Mouse (Mus musculus): ENCODE measurements around the gene Cacna2d3. TPM values are rescaled to one million over a fixed set of nuclear protein-coding genes. Genes with fewer than 3 reads are reported as not detected.

Cacna2d3 gene
- total and polyA plus RNA-seq, 3 experiments, result not detected

DNA sequence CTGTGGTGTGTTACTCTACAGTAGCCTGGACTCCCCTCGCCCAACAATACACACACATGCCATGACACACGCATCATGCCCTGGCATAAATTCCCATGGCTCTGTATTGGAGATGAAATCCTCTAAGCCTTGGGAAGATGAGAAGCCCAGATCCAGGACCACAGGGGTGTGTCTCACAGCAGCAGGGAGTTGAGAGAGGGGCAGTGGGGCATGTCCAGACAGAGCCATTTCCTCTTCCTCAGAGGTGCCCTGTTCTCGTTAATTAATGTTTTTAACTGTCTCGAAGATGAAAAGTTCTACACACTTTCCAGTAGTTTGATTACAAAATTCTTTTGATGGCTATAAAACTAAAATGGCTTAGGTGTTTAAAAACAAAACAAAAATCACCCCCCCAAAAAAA is 641.4 kb downstream of the Cacna2d3 start:
- Histone ChIP-seq H3K9ac (ENCODE audit: control insufficient read depth, low read depth, low read length, poor library complexity, severe bottlenecking) (no peak overlapping the region), H3K27ac (ENCODE audit: control insufficient read depth, low read depth, low read length) (no peak overlapping the region), H3K27me3 (ENCODE audit: control insufficient read depth in 1 of 2, insufficient read depth in 2 of 2, low read length in 2 of 2) (no peaks in the 10 kb centered on the region), H3K9me3 (replicated peaks; ENCODE audit: insufficient read depth, low read length) (no peaks in the 10 kb centered on the region), H3K4me1 (ENCODE audit: control insufficient read depth in 1 of 2, insufficient read depth in 2 of 2, low read length in 2 of 2) (no peaks in the 10 kb centered on the region), H3K4me3 (ENCODE audit: control insufficient read depth in 1 of 2, insufficient read depth in 1 of 2, low read depth in 2 of 2, low read length in 2 of 2) (no peak overlapping the region), H3K36me3 (ENCODE audit: control insufficient read depth in 1 of 2, insufficient read depth in 2 of 2, low read length in 2 of 2) (no peaks in the 10 kb centered on the region), H3K79me2 (ENCODE audit: control insufficient read depth, insufficient read depth, low read length, poor library complexity) (no peaks in the 10 kb centered on the region)
- DNase-seq (ENCODE audit: low read depth, low spot score), result no peak
- no peak for TF ChIP-seq EP300 (IDR thresholded peaks at IDR 0.05; ENCODE audit: low read depth in 1 of 2, low read length in 2 of 2)
- TF ChIP-seq TBP (IDR thresholded peaks at IDR 0.05; ENCODE audit: low read depth, low read length), result no peak
- TF ChIP-seq UBTF (IDR thresholded peaks at IDR 0.05; ENCODE audit: borderline replicate concordance, insufficient read depth, low read depth, low read length), result no peak
- TF ChIP-seq ZNF384 (IDR thresholded peaks at IDR 0.05; ENCODE audit: low read depth, low read length), result no peak

GRCm38 (mm10) chr14:29077418-29077817 is 644.2 kb downstream of the Cacna2d3 start:
- no peaks in the 10 kb centered on the region for H3K79me2 ChIP-seq (ENCODE audit: control insufficient read depth, insufficient read depth, low read length, poor library complexity)
- no peaks in the 10 kb centered on the region for H3K9me3 ChIP-seq (replicated peaks; ENCODE audit: insufficient read depth, low read length)
- no peaks in the 10 kb centered on the region for H3K36me3 ChIP-seq (ENCODE audit: control insufficient read depth in 1 of 2, insufficient read depth in 2 of 2, low read length in 2 of 2)
- H3K27ac ChIP-seq (ENCODE audit: control insufficient read depth, low read depth, low read length), result no peak overlapping the region
- H3K4me1 ChIP-seq (ENCODE audit: control insufficient read depth in 1 of 2, insufficient read depth in 2 of 2, low read length in 2 of 2), result no peaks in the 10 kb centered on the region
- H3K27me3 ChIP-seq (ENCODE audit: control insufficient read depth in 1 of 2, insufficient read depth in 2 of 2, low read length in 2 of 2), result no peaks in the 10 kb centered on the region
- H3K4me3 ChIP-seq (ENCODE audit: control insufficient read depth in 1 of 2, insufficient read depth in 1 of 2, low read depth in 2 of 2, low read length in 2 of 2), result no peak overlapping the region
- no peak overlapping the region for H3K9ac ChIP-seq (ENCODE audit: control insufficient read depth, low read depth, low read length, poor library complexity, severe bottlenecking)
- no peak for DNase-seq (ENCODE audit: low read depth, low spot score)
- TF ChIP-seq SIN3A (IDR thresholded peaks at IDR 0.05; ENCODE audit: low read length), result no peak
- TF ChIP-seq SMC3 (IDR thresholded peaks at IDR 0.05; ENCODE audit: low read depth, low read length), result no peak
- TF ChIP-seq MYC (IDR thresholded peaks at IDR 0.05; ENCODE audit: low read depth, low read length), result no peak
- TF ChIP-seq ZC3H11A (IDR thresholded peaks at IDR 0.05; ENCODE audit: low read depth, low read length), result no peak

DNA sequence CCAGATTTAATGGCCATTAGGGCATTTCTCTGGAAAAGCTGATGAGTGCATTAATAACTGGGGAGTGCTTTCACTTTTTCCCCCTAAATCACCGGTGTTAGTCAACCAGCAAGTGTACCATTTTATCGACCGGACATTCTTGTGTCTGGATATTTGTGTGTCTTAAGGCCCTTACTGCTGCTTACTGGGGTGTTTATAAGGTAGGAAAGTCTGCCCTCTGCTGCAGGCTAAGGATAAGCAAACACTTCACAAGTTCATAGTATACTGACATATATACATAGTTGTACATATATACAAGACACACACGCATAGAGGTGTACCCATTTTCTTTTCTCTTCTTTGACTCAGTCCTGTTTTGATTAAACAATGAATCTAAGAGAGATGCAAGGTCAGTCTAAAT is 647.9 kb downstream of the Cacna2d3 start:
- H3K27ac ChIP-seq (ENCODE audit: control insufficient read depth, low read depth, low read length), result no peak overlapping the region
- H3K36me3 ChIP-seq (ENCODE audit: control insufficient read depth in 1 of 2, insufficient read depth in 2 of 2, low read length in 2 of 2), result no peaks in the 10 kb centered on the region
- H3K4me3 ChIP-seq (ENCODE audit: control insufficient read depth in 1 of 2, insufficient read depth in 1 of 2, low read depth in 2 of 2, low read length in 2 of 2), result no peak overlapping the region
- no peaks in the 10 kb centered on the region for H3K27me3 ChIP-seq (ENCODE audit: control insufficient read depth in 1 of 2, insufficient read depth in 2 of 2, low read length in 2 of 2)
- TF ChIP-seq NRF1 (IDR thresholded peaks at IDR 0.05; ENCODE audit: insufficient read depth, low read depth, low read length, poor library complexity, severe bottlenecking), result no peak
- no peak for TF ChIP-seq CHD1 (IDR thresholded peaks at IDR 0.05; ENCODE audit: low read depth, low read length)
- no peak for TF ChIP-seq NELFE (IDR thresholded peaks at IDR 0.05; ENCODE audit: low read depth, low read length)
- no peak for TF ChIP-seq RAD21 (IDR thresholded peaks at IDR 0.05; ENCODE audit: low read depth, low read length)
- TF ChIP-seq MXI1 (IDR thresholded peaks at IDR 0.05; ENCODE audit: low read depth, low read length), result no peak
- TF ChIP-seq SIN3A (IDR thresholded peaks at IDR 0.05; ENCODE audit: low read length), result no peak
- DNase-seq (ENCODE audit: low read depth, low spot score), result no peak
- H3K79me2 ChIP-seq (ENCODE audit: control insufficient read depth, insufficient read depth, low read length, poor library complexity), result no peaks in the 10 kb centered on the region
- no peaks in the 10 kb centered on the region for H3K4me1 ChIP-seq (ENCODE audit: control insufficient read depth in 1 of 2, insufficient read depth in 2 of 2, low read length in 2 of 2)
- H3K9me3 ChIP-seq (replicated peaks; ENCODE audit: insufficient read depth, low read length), result no peaks in the 10 kb centered on the region
- H3K9ac ChIP-seq (ENCODE audit: control insufficient read depth, low read depth, low read length, poor library complexity, severe bottlenecking), result no peak overlapping the region

Measured in MEL (cell line).